Mouse (Mus musculus): Measurements from ENCODE around the gene Uvrag. TPM values are rescaled to one million over a fixed set of nuclear protein-coding genes. Genes with fewer than 3 reads are reported as not detected.

The Uvrag gene
- polyA plus RNA-seq, 1 experiment from 2014 or later: 10.1 TPM

DNA sequence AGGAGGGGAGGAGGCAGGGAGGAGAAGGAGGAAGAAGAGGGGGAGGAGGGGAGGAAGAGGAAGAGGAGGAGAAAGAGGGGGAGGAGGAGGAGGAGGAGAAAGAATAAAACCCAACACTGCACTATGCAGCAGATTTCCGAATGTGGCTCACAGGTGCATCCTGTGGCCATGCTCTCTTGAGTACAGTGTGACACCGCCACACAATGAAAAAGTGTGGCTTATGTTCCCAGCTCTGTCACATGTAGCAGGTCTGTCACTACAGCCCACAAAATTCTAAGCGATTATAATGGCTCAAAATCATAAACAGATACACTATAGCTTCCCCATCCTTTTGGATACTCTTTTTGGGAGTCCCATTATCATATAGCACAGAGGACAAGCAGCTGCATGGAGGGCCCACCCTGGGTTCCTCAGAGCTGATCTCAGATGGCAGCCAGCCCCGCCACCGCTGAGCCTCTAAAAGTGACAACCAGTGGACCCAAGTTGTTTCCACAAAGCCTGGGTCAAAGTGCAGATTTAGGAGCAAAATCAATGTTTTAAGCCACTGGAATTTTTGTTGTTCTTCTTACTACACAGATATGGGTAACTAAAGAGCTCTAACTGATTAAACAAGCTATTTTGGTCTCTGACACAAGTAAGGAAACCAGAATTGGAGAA, 19.9 kb downstream of the Uvrag start:
- DNase-seq (ENCODE audit: low spot score, missing footprints) (no peak), ATAC-seq (ENCODE audit: low FRiP score) (no peak)
- Histone ChIP-seq H3K27ac (ENCODE audit: low read depth, low read length) (no peak overlapping the region), H3K9me3 (ENCODE audit: control insufficient read depth, low read length) (no peaks in the 10 kb centered on the region), H3K4me1 (ENCODE audit: control insufficient read depth, insufficient read depth, low read length) (no peaks in the 10 kb centered on the region), H3K4me2 (no peak overlapping the region), H3K4me3 (ENCODE audit: low read depth, low read length) (no peak overlapping the region), H3K9ac (ENCODE audit: low read length) (no peak overlapping the region), H3K36me3 (ENCODE audit: control insufficient read depth, insufficient read depth, low read length) (no peaks in the 10 kb centered on the region), H3K27me3 (ENCODE audit: control insufficient read depth, insufficient read depth, low read length) (no peaks in the 10 kb centered on the region)
- WGBS: 81% methylated on average over 5 of the region's 5 CpGs

DNA sequence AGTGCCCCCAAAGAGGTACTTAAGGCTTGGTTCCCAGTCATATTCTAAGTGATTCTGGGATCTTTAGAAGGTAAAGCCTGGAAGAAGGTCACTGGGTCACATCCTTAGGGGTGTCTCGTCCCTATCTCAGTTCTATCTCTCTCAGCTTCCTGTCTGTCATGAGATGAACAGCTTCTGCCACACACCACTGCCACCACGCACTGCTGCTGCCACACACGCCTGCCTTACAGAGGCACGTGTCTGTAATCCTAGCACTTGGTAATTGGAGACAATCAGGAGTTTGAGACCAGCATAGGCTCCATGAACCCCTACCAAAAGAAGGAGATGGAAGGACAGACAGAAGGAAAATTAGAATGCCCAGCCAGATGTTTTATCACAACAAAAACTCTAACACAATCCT, 20.9 kb downstream of the Uvrag start:
- Histone ChIP-seq H3K4me1 (ENCODE audit: control insufficient read depth, insufficient read depth, low read length) (no peaks in the 10 kb centered on the region), H3K4me3 (ENCODE audit: low read depth, low read length) (no peak overlapping the region), H3K27ac (ENCODE audit: low read depth, low read length) (no peak overlapping the region), H3K9ac (ENCODE audit: low read length) (no peak overlapping the region), H3K9me3 (ENCODE audit: control insufficient read depth, low read length) (no peaks in the 10 kb centered on the region), H3K27me3 (ENCODE audit: control insufficient read depth, insufficient read depth, low read length) (no peaks in the 10 kb centered on the region), H3K4me2 (no peak overlapping the region), H3K36me3 (ENCODE audit: control insufficient read depth, insufficient read depth, low read length) (no peaks in the 10 kb centered on the region)
- ATAC-seq (ENCODE audit: low FRiP score) (no peak), DNase-seq (ENCODE audit: low spot score, missing footprints) (no peak)
- WGBS: 86% methylated on average over 4 of the region's 4 CpGs

DNA sequence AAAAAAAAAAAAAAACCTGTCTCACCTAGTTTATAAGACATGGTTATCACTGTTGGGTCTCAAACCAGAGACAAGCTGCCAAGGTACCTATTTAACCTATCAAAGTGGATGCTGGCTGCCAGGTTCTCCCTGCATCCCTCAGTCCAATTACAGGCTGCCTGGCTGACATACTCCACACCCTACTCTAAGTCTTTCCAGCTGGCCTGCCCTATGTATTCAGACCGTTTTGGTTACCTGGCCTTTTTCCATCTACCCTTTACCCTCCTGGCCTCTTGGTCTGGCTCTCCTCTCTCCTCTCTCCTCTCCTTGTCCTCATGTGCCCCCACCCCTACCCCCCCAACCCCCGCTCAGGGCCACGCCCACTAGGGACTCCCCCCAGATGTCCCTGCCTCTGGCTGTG, 24.2 kb downstream of the Uvrag start:
- no peaks in the 10 kb centered on the region for H3K9me3 ChIP-seq (ENCODE audit: control insufficient read depth, low read length)
- no peak overlapping the region for H3K4me2 ChIP-seq
- H3K27me3 ChIP-seq (ENCODE audit: control insufficient read depth, insufficient read depth, low read length): no peaks in the 10 kb centered on the region
- H3K4me3 ChIP-seq (ENCODE audit: low read depth, low read length): no peak overlapping the region
- H3K9ac ChIP-seq (ENCODE audit: low read length): no peak overlapping the region
- no peaks in the 10 kb centered on the region for H3K36me3 ChIP-seq (ENCODE audit: control insufficient read depth, insufficient read depth, low read length)
- 79% methylated on average over 3 of the region's 3 CpGs for WGBS
- no peak overlapping the region for H3K27ac ChIP-seq (ENCODE audit: low read depth, low read length)
- DNase-seq (ENCODE audit: low spot score, missing footprints) (no peak), ATAC-seq (ENCODE audit: low FRiP score) (no peak)
- no peaks in the 10 kb centered on the region for H3K4me1 ChIP-seq (ENCODE audit: control insufficient read depth, insufficient read depth, low read length)

DNA sequence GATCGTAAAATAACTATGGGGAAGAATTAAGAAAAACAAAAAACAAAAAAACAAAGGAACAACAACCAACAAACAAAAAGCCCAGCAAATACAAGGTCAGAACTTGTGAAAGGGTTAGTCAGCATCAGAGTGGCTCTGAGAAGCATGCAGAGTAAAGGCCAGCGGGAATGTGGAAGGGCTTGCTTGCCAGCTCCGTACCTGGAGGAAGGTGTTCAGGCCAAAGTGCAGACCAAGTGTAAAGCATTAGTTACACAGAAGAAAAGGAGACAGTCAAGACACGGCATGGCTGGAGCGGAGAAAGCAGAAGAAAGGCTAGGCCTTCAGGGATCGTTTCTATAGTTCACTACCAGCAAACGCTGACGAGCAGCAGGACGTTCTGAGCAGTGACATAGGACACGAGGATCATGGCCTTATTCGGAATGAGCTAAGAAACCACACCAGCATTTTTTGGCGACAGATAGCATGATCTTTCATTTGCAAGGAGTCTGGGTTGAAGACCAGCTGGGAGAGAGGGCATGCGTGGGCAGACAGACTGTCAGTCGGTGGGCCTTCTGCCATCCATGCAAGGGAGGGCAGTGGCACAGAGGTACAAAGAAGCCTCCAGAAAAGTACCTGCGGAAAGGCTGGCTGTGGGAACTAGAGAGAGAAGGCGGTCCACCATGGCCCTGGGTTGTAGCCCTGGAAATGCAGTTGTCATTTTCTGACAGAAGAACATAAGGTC, 26.8 kb downstream of the Uvrag start:
- Histone ChIP-seq H3K4me1 (ENCODE audit: control insufficient read depth, insufficient read depth, low read length) (no peaks in the 10 kb centered on the region), H3K27me3 (ENCODE audit: control insufficient read depth, insufficient read depth, low read length) (no peaks in the 10 kb centered on the region), H3K27ac (ENCODE audit: low read depth, low read length) (no peak overlapping the region), H3K9ac (ENCODE audit: low read length) (no peak overlapping the region), H3K4me3 (ENCODE audit: low read depth, low read length) (no peak overlapping the region), H3K36me3 (ENCODE audit: control insufficient read depth, insufficient read depth, low read length) (no peaks in the 10 kb centered on the region), H3K9me3 (ENCODE audit: control insufficient read depth, low read length) (no peaks in the 10 kb centered on the region), H3K4me2 (no peak overlapping the region)
- ATAC-seq (ENCODE audit: low FRiP score) (no peak), DNase-seq (ENCODE audit: low spot score, missing footprints) (no peak)
- WGBS: 93% methylated on average over 16 of the region's 16 CpGs

DNA sequence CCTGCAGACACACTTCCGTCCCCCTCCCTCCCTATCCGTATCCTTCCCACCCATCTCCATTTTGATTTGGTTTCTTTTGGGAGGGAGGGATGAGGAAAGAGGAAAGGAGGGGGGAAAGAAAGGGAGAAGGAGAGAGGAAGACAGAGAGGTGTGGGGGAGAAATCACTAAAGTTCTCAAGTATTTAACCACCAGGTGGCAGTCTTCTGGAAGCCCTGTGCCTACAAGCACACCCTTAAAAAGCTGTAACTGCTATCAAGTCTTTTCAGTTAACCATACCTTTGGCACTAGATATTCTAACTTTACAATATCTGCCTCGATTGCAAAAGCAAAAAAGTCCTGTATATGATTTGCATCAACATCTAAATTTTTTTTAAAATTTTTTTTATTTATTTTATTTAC, 33.4 kb downstream of the Uvrag start:
- Histone ChIP-seq H3K27me3 (ENCODE audit: control insufficient read depth, insufficient read depth, low read length) (no peaks in the 10 kb centered on the region), H3K4me2 (no peak overlapping the region), H3K4me1 (ENCODE audit: control insufficient read depth, insufficient read depth, low read length) (0 out of 2 replicates have a peak, but pooled peaks cover under 1% of the 10 kb centered on the region), H3K27ac (ENCODE audit: low read depth, low read length) (no peak overlapping the region), H3K9ac (ENCODE audit: low read length) (no peak overlapping the region), H3K4me3 (ENCODE audit: low read depth, low read length) (no peak overlapping the region), H3K36me3 (ENCODE audit: control insufficient read depth, insufficient read depth, low read length) (no peaks in the 10 kb centered on the region), H3K9me3 (ENCODE audit: control insufficient read depth, low read length) (no peaks in the 10 kb centered on the region)
- DNase-seq (ENCODE audit: low spot score, missing footprints) (peak; percentile 87), ATAC-seq (ENCODE audit: low FRiP score) (no peak)
- 62% methylated on average over 3 of the region's 3 CpGs for WGBS

DNA sequence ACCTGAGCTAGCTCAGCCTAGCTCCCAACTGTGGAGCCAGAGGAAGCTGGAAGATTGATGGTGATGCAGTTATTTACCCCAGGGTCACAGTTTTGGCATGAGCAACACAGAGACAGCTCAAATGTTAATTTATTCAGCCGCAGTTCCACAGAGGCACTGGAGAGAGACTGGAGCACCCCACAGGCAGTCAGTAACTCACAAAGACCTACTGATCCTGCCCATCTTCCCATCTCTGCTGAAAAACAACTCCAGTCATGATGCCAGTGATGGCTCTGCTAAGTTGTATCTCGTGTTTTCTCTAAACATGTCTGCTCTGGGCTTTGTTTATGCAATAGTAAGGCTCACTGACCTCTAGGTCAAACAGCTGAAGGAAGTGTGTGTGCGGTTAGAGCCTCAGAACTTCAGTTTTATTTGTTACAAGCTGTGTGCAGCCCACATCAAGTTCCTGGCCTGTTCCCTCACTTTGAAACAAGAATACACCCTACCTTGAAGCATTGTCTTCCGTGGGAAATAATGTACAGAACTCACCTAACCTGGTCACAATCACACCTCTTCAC, 34.1 kb downstream of the Uvrag start:
- no peak for ATAC-seq (ENCODE audit: low FRiP score)
- DNase-seq (ENCODE audit: low spot score, missing footprints): no peak
- H3K27me3 ChIP-seq (ENCODE audit: control insufficient read depth, insufficient read depth, low read length): no peaks in the 10 kb centered on the region
- peaks cover 6% of the 10 kb centered on the region; the same call in 1 of the 2 replicates for H3K4me1 ChIP-seq (ENCODE audit: control insufficient read depth, insufficient read depth, low read length)
- H3K36me3 ChIP-seq (ENCODE audit: control insufficient read depth, insufficient read depth, low read length): no peaks in the 10 kb centered on the region
- 69% methylated on average over 4 of the region's 4 CpGs for WGBS
- H3K4me3 ChIP-seq (ENCODE audit: low read depth, low read length): no peak overlapping the region
- H3K9me3 ChIP-seq (ENCODE audit: control insufficient read depth, low read length): no peaks in the 10 kb centered on the region
- no peak overlapping the region for H3K27ac ChIP-seq (ENCODE audit: low read depth, low read length)
- no peak overlapping the region for H3K9ac ChIP-seq (ENCODE audit: low read length)
- no peak overlapping the region for H3K4me2 ChIP-seq

DNA sequence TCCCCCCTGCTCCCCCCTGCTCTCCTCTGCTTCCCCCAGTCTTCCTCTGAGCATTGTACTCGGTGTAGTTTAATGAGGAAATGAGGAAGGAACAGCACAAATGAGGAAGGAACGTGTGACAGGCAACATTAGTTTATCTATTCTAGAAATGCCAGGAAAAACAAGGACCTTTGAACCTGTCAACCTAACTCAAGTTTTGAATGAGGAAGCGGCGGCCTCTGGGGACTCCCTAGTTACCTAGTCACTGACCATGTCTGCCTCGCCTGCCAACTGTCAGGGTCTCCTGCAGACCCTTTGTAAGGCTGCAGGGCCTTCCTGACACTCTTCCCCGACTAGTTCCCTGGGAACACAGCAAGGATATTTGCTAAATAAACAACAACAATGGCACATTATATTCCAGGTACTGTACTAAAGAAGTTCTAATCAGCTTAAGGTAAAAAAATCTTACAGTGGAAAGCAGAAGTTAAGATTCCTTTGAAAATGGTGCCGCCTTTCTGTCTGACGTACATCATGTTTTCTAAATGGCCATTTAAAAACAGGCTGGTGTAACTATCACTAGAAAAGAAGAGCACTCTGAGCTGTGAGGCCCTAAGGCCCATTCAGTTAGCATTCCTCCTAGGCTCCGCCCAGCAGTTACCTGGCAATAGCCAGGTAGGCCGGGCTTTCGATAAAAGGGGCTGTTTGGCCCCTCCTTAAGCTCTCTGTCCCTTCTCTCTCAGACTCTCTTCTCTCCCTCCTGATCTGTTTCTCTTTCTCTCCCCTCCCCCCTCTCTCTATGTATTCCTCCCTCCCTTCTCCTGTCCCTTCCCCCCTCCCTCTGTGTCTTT, 39.0 kb downstream of the Uvrag start:
- no peaks in the 10 kb centered on the region for H3K27me3 ChIP-seq (ENCODE audit: control insufficient read depth, insufficient read depth, low read length)
- H3K4me1 ChIP-seq (ENCODE audit: control insufficient read depth, insufficient read depth, low read length): peaks cover 6% of the 10 kb centered on the region; the same call in 1 of the 2 replicates
- no peaks in the 10 kb centered on the region for H3K36me3 ChIP-seq (ENCODE audit: control insufficient read depth, insufficient read depth, low read length)
- H3K4me3 ChIP-seq (ENCODE audit: low read depth, low read length): no peak overlapping the region
- H3K4me2 ChIP-seq: no peak overlapping the region
- no peak overlapping the region for H3K27ac ChIP-seq (ENCODE audit: low read depth, low read length)
- H3K9me3 ChIP-seq (ENCODE audit: control insufficient read depth, low read length): no peaks in the 10 kb centered on the region
- ATAC-seq (ENCODE audit: low FRiP score): no peak
- no peak for DNase-seq (ENCODE audit: low spot score, missing footprints)
- H3K9ac ChIP-seq (ENCODE audit: low read length): no peak overlapping the region
- 36% methylated on average over 11 of the region's 11 CpGs for WGBS

DNA sequence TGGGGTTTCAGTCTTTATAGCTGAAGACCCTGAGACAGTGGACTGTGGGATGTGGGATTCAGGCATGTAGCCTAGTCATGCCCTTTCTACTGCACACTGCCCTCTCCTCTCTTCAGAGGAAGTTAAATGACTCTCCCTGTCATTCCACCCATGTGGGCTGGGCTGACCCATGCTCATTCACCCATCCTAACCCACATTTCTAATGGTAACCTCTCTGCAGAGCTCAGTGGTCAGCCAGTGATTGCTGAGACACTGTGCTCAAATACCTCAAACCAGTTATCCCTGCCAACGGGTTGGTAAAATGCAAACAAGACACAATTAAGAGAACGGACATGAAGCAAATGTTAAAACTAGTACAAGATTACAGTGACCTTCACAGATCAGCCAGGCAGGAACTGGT, 39.9 kb downstream of the Uvrag start:
- Histone ChIP-seq H3K27me3 (ENCODE audit: control insufficient read depth, insufficient read depth, low read length) (no peaks in the 10 kb centered on the region), H3K4me3 (ENCODE audit: low read depth, low read length) (no peak overlapping the region), H3K9me3 (ENCODE audit: control insufficient read depth, low read length) (no peaks in the 10 kb centered on the region), H3K36me3 (ENCODE audit: control insufficient read depth, insufficient read depth, low read length) (no peaks in the 10 kb centered on the region), H3K27ac (ENCODE audit: low read depth, low read length) (no peak overlapping the region), H3K9ac (ENCODE audit: low read length) (no peak overlapping the region), H3K4me1 (ENCODE audit: control insufficient read depth, insufficient read depth, low read length) (peaks cover 6% of the 10 kb centered on the region; the same call in 1 of the 2 replicates), H3K4me2 (no peak overlapping the region)
- 66% methylated on average over 2 of the region's 2 CpGs for WGBS
- DNase-seq (ENCODE audit: low spot score, missing footprints) (no peak), ATAC-seq (ENCODE audit: low FRiP score) (no peak)
